Mouse (Mus musculus): ENCODE data around the gene Sept5. TPM values are rescaled to one million over a fixed set of nuclear protein-coding genes. Genes with fewer than 3 reads are reported as not detected.

Gene Sept5
- total RNA-seq, 2 experiments from 2014 or later: 11.3 to 11.6 TPM

DNA sequence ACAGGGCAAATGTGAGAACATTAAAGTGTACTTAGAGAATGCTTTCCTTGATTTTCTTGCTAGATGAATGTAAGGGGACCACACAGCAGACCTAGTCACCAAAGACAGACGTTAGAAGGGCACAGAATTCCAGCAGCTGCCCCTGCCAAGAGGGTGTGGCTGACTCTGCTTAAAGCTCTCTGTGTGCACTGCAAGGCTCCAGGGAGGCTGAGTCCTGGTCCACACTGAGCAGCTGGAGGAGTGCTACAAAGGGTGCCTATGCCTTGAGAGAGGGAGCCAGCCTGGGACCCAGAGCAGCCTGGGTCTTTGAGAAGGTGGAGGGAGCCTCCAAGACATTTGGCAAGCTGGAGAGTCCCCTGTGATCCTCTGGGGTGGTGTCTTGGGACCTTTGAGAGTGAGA is 3.6 kb upstream of the Sept5 start:
- DNase-seq: no peak
- intact Hi-C loops (cut with DNase I): no loop called here

DNA sequence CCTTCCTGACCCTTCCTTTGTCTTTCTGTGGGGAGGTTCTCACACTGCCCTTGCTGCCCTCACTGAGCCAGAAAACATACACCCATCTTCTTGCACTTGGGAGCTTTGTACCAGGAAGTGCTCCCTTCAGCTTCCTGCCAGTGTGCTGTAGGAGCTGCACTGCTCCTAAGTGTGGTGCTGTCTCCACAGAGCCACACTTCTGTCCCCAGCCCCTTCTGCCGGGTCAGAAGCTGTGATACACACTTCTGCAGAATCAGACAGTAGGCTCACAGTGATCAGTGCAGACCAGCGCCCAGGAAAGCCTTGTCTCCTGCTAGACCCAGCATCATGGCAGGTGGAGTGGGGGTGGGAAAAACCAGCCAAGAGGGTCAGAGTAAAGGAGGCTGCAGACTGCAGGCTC is 3.1 kb upstream of the Sept5 start:
- no peak for DNase-seq

DNA sequence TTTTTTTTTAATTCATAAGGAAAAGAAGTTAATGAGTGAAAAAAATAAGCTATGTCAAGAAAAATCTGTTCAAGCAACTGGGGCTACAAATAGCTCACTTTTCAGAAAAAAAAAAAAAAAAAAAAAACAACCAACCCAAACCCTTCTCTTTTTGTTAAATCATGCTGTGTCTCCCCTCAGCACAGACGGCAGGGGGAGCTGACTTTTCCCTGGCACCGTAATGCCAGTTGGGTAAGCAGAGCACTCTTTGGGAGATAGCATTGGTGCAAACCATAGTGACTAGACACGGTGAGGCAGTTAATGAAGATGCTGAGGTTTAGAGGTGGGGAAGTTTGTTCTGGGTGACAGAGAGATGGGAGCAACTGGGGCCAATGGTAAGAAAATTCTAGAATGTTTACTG is 2.3 kb upstream of the Sept5 start:
- no peak for DNase-seq
- intact Hi-C loops (cut with DNase I): no loop called here

More for the DNA sequence above, 3.1 kb upstream of the Sept5 start:
- intact Hi-C loops (cut with DNase I): no loop called here

DNA sequence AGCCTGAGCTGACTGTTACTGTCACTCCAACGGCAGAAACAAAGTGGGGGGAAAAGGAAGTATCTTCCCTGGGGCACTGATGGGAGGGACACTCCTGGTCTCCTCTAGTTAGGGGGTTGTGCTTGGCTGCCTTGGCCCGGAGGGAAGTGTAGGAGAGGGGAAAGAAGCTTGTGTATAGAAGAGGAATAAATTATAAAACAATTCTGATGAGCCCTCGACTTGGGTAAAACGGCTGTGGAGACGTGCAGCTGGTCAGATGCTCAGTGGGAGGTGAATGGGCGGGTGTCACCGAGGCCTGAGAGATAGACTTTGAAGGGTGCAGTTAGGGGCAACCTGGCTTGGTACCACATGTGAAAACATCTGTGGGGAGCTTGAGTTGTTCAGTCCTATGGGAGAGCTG is 1.4 kb upstream of the Sept5 start:
- DNase-seq: no peak
- intact Hi-C loops (cut with DNase I): no loop called here

DNA sequence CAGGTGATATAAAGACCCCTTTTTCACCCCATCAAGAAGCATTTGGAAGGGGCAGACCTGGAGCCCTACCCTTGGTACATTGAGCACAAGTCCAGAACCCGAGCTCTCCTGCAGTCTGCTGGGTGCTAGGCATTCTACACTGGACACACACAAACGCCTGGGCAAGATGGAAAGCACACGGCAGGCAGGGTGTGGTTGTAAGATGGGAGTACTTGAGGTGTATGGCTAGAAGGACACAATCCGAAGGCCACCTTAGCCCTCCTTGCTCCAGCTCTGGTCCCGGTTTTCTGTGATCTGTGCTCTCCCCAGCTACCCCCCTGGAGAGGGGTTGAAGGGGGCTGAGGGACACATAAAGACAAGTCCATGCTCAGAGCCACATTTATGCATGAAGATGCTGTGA is 537 bp upstream of the Sept5 start:
- intact Hi-C loops (cut with DNase I): no loop called here
- no peak for DNase-seq

DNA sequence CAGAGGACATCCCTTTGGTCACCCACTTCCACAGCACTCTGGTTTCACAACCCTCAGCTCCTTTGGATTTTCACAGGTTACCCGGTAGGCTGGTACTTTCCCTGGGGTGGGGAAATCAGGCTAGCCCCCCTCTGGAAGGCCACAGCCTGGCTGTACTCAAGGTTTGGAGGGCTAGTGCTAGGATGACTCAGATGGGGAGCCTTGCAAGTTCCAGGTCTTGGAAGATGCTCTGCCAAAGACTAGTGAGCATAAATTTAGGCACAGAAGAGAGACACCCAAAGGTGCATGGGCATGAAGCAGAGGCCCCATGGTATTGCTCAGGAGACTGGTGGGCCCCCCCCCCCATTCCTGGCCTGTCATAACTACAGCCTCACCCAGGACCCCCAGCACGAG is 810 bp downstream of the Sept5 start:
- no peak for DNase-seq
- intact Hi-C loops (cut with DNase I): loop anchor here (5.0 kb wide), 2 partner anchors 168 to 228 kb away; no protein-coding TSS in a partner anchor

DNA sequence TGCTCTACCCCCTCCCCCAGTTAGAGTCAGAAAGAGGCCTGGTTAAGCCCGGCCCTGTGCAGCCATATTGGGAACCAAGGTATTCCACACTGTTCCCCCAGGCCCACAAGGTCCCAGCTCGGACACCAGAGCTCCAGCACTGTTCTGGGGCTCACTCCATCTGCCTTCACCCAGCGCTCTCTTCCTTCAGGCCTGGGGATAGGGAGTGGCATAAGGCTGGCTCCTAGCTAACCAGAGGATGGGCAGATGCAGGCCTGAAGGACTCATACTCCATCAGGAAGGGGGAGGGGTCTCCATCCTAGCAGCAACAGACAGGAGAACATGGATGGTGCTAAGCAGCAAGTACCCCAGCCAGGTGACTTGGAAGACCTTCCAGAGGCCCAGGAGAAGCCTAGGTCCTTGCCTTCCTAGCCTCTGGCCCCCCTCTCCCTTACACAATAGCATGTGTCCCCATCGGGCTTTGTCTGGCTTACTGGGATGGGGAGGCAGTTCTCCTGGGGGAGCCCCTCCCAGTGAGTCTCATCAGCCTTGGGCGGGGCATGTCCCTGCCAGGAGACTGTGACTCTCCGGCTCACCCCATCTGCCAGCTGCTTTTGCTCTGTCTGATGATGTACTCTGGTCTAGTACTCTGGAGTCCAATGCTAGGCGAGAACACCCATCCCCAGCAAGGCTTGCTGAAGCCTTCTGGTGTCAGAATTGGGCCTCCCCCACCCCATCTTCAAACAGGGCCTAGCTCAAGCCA is 1.4 kb downstream of the Sept5 start:
- intact Hi-C loops (cut with DNase I): loop anchor here (5.0 kb wide), 2 partner anchors 169 to 229 kb away; no protein-coding TSS in a partner anchor
- no peak for DNase-seq

DNA sequence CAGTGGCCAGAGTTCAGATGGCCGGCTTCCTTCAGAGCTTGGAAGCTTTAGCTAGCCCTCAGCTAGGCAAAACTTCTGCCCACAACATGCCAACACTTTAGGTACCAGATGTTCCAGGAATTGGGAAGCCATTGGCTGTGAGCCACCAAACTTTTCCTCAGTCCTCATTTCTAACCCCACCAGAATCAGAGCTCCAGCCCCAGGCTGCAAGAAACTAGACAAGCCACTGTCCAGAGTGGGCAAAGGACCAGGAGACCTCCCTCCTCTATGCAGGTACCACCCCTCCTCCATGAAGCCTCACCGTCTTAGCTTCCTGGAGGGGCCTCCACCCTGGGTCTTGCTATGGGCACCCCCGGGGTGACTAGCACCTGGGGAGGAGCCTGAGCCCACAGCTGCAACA is 2.6 kb downstream of the Sept5 start:
- intact Hi-C loops (cut with DNase I): loop anchor here (5.0 kb wide), 2 partner anchors 170 to 230 kb away; no protein-coding TSS in a partner anchor
- DNase-seq: no peak

DNA sequence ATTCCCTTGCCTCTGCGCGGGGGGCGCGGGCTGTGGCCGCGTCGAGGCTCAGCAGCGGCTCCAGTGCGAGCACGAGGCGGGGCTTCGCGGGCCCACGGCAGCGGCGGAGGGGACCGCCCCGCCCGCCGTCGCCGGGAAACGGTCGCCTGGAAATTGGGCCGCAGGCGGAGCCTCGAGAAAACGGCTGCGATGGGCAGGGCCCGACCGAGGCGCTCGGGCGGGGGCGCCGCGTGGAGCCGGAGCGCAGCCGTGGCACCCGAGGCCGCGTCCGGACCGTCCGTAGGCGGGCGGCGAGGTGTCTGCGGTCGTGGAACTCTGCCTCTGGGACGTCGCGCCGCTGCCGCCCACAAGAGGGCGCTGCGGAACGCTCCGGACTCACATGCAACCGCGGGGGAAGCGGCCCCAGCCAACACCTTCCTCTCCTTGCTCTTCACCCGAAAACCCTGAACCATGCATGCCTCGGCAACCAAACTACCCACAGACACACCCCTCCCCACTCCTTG is 3.3 kb downstream of the Sept5 start, which contains the start of gene Gm49601:
Gene Gm49601, minus strand, starts transcription at position 52 of the 503 bp plus-strand sequence.
- intact Hi-C loops (cut with DNase I): loop anchor here (1.0 to 5.0 kb wide), 3 partner anchors 52 to 231 kb away; no protein-coding TSS in a partner anchor
- peak; percentile 84 to 89 for DNase-seq

DNA sequence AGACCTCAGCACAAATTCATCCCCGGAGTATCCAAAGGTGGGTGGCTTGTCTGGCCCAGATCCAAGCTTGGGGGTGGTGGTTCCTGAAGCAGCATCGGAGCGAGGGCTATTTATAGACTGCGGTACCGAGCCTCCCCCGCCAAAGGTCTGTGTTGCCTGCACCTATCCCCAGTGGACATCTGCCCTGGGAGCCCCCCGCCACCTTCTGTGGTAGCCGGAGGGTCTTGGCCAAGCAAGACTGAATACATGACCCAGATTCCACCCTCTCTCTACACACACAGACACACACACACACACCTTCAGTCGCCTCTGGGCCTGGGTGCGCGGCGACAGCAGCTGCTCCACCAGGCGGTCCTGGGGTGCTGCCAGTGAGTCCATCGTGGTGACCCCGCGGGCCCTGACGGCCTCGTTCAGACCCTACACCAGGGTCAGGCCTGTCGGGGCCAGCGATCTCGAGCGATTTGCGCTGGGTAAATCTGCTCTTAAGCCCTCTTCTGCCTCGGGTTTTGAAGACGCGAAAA is 3.9 kb downstream of the Sept5 start:
- intact Hi-C loops (cut with DNase I): loop anchor here (1.0 to 5.0 kb wide), 3 partner anchors 52 to 231 kb away; no protein-coding TSS in a partner anchor
- no peak for DNase-seq

DNA sequence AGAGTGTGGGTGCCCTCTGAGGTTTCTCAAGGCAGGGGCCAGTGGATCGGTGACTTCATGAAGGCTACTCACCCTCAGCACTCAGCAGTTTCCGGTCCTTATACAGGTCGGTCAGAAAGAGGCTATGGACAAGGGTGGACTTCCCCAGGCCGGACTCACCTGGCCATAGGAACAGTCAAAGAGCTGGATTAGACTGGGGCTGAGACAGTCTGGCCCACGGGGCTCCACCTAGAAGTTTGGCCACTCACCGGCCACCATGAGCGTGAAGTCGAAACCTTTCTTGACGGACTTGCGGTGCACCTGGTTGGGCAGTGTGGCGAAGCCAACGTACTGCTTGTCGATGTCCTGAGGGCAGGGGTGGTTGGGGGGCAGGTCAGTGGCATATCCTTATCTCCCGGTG is 4.7 kb downstream of the Sept5 start:
- intact Hi-C loops (cut with DNase I): loop anchor here (5.0 kb wide), 2 partner anchors 172 to 232 kb away; no protein-coding TSS in a partner anchor
- no peak for DNase-seq

DNA sequence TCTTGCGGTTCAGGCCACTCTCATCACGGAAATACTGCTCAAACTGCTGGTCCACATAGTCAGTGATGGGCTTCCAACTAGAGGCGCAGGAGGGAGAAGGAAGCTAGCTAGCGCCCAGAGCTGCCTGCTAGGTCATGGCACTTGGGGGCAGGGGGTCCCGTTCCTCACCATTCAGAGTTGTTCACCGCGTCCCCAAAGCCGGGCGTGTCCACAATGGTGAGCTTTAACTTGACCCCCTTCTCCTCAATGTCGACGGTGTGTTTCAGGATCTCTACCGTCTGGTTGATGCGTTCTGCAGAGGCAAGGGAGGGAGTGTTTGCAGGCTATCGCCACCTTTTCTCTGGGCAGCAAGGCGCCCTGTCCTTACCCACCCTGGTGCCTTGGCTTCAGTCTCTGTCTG is 5.1 kb downstream of the Sept5 start:
- DNase-seq: no peak
- intact Hi-C loops (cut with DNase I): loop anchor here (5.0 kb wide), 2 partner anchors 173 to 233 kb away; no protein-coding TSS in a partner anchor

DNA sequence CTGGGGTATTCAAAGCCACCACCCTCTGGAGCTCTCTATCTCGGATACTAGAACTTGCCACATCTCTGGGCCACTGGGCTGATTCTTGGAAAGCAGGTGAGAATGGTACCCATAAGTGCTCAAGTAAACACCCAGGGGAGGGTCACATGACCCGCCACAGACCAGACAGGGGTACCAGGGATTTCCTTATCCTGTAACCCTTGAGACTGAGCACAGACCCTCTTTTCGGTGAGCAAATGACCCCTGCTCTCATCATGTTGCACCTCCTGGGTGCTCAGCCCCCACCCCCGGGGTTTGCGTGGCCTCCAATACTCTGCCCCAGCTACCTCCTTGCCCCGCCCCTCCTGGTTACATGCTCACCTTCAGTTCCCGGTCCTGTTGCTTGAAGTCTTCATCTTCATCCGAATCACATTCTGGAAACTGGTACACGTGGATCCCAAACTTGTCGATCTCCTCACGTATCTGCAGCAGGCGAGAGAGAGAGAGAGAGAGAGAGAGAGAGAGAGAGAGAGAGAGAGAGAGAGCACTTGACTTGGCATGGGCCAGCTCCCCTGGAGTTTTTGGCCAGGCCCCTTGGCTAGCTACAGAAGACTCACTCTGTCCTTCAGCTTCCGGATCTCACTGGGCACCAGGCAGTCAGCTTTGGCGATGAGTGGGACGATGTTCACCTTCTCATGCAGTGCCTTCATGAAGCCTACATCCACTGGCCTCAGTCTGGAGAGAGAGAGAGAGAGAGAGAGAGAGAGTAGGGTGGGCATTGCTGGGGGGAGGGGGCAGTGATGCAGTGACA is 5.8 kb downstream of the Sept5 start:
- intact Hi-C loops (cut with DNase I): no loop called here
- no peak for DNase-seq

DNA sequence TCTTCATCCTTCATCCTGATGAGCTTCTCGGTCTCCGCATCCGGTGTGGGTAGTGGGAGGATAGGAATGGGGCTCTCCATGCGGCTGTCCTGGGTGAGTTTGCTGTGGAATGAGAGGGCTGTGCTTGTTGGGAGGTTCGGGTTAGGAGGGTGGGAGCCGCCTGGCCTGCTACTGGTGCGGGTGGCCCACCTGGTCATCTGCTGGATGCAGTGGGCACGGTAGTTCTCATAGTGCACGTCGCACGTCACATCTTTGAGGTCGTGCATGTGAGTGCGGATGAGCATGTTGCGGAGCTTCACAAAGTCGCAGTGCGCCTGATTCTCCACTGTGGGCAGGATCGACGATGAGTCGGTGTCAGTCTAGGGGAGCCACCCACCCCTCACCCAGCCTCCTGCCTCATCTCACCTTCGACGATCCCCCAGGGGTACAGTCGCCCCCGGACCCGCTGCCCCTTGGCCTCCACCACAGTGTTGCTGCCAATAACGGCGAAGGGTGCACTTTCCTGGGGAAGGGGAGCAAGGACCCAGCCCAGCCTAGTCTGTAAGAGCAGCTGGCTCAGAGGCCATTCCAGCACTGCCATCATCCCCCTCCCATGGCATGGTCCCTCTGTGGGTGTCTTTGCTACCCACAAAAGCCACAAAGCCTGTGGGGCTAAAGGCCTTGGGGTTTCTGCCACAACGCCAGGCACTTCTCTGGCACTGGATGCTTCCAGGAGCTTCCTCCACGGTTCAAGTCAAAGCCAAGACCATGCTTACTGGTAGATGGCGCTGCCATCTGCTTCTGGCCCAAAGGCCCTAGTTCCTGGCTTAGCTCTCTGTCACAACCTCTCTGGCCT is 6.6 kb downstream of the Sept5 start:
- intact Hi-C loops (cut with DNase I): no loop called here
- no peak for DNase-seq

DNA sequence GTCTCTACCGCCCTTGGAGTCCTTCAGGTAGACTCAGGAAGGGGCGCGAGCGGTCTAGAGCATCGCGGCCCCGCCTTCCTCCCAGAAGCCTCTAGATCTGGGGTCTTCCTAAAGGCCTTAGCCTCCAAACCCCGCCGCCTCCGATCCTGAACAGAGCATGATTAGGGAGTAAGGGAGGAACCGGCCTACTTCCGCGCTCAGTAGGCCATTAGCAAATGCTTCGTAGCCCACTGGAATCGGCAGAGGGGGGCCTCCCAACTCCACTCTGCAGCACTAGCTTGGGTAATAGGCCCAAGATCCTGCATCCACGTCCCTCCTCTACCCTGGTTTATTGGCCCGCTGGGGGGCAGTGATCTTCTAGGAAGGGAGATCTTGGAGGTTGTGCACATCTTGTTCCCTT is 7.7 kb downstream of the Sept5 start, which contains the start of gene Gp1bb:
Gene Gp1bb, minus strand, starts transcription at position 385 of the 400 bp plus-strand sequence.
- no peak for DNase-seq
- intact Hi-C loops (cut with DNase I): no loop called here

DNA sequence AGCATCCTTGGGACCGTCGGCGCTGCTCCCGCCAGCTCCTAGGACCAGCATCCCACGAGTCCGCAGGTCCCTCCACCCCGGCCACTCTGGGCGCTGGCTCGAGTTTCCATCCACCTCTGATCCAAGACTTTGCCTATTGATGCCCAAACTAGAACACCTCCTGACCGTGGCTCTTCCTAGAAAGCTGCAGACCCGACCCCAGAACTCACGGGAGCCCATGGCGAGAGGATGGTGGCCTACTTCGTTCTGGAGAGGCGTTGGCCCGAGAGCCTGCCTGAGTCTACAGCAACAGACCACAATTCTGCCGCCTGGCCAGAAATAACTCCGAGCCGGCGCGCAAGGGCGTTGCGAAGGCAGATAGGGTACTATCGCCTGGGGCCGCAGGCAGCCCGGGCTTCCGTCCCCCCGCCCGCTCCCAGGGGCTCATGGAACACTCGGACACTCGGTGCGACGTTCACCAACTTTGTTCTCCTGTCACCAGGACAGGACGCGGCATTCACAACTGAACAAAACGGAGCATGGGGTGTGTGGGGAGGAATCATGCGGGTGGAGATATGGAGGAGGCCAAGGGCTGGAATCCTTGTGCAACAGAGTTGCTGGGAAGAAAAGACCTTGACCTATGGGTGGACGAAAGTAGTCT is 8.3 kb downstream of the Sept5 start:
- DNase-seq: peak; percentile 41 to 46
- intact Hi-C loops (cut with DNase I): no loop called here

DNA sequence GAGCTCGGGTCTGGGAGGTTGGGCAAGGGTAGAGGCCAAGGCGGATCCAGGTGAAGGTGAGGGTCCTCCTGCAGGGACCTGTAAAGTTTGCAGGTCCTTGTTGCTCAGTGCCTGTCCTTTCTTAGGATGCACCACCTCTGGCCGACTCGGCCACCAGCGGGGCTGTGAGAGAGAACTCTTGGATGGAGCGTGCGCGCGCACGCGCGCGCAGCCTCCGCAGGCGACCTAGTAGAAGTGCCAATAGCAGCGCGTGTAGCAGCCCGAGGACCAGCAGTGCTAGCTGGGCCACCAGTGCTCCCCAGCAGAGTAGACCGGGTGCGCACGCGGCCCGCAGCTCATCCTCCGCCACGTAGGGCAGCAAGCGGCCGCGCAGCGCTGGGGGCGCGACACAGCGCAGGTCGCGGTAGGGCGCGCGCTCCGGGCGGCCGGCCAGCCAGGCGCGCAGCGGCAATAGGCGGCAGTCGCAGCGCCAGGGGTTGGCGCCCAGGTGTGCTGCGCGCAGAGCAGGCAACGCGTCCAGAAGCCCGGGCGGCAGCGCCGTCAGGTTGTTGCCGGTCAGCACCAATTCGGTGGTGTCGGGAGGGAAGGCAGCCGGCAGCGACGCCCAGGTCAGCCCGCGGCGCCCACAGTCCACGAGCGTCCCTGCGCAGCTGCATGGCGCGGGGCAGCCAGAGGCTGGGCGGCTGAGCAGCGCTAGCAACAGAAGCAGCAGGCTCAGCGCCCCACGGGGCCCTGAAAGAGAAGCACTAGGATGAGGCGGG is 9.0 kb downstream of the Sept5 start:
- intact Hi-C loops (cut with DNase I): no loop called here
- DNase-seq: peak; percentile 45 to 46

DNA sequence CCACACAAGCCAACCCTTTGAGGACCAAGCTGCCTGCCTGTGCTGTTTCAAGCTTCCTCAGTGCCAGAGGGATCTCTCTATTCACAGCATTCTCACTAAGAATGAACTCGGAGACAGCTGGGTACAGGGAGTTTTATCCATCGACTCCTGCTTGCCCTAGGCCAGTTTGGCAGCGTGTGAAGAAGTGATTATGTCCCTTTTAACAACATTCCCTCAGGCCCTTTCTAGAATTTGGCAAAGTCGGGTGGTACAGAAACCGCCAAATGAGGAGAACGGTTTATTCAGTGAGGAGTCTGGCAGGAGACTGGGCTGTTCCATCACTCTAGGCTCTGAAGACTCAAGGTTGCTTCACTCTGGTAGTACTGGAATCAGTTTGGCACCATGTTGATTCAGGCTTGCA is 9.6 kb downstream of the Sept5 start:
- intact Hi-C loops (cut with DNase I): no loop called here
- DNase-seq: no peak

DNA sequence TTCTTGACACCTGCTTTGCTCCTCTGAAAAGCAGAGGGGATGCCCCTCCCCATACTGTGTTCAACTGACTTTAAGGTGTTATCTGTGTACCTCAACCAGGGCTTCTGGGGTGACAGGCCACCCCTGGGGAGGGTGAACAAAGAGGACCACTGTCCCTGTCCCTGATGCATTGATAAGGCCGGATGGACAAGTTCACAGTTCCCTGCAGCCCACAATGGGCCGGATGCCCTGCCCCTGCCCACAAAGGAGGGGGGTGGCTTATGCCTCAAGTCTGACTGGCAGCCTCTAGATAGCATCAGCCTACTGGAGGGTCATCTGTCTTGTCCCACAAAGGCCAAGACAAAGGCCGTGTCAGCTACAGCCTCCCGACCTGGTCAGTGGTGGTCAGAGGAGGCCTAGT is 10.6 kb downstream of the Sept5 start:
- intact Hi-C loops (cut with DNase I): no loop called here

More for the DNA sequence above, 10.6 kb downstream of the Sept5 start:
- no peak for DNase-seq
